Mouse (Mus musculus) olfactory bulb, adult 2 months (tissue): ENCODE data around the gene 1110017D15Rik. TPM values are rescaled to one million over a fixed set of nuclear protein-coding genes. Genes with fewer than 3 reads are reported as not detected.

ENCODE experiments used
- H3K27ac ChIP-seq: fragments of 200-500 bp; 2 replicates; pipeline ENCODE4 v1.5.1; 2012; ENCODE audit warnings: low read depth, low read length; ENCODE audit not compliant: insufficient read depth
- H3K4me1 ChIP-seq: fragments of 200-500 bp; 2 replicates; pipeline ENCODE4 v1.6.1; 2012; ENCODE audit warnings: low read length; ENCODE audit not compliant: control insufficient read depth, insufficient read depth
- H3K4me3 ChIP-seq: fragments of 200-500 bp; 2 replicates; pipeline ENCODE4 v1.5.1; 2012; ENCODE audit warnings: mild to moderate bottlenecking, low read depth, low read length, moderate library complexity; ENCODE audit not compliant: insufficient read depth
- CTCF ChIP-seq: fragments of 200-500 bp; IDR thresholded peaks from 2 replicates; pipeline ENCODE4 v1.5.1; 2012; ENCODE audit warnings: low read depth, mild to moderate bottlenecking, low read length, moderate library complexity; ENCODE audit not compliant: insufficient read depth
- POLR2A ChIP-seq: fragments of 200-500 bp; IDR thresholded peaks from 2 replicates; pipeline ENCODE4 v1.6.1; 2012; ENCODE audit warnings: mild to moderate bottlenecking, low read depth, low read length, moderate library complexity; ENCODE audit not compliant: insufficient read depth
- WGBS: fragments of 180-500 bp; shearing (Covaris S2); methylation state at CpG from one replicate; pipeline ENCODE4 v1.1.7; 2018; 5-methylcytosine and 5-hydroxymethylcytosine counted together
- polyA plus RNA-seq: library from polyadenylated mRNA; stranded (reverse); fragments of >200 nt; gene quantifications from 2 replicates; pipeline ENCODE4 v1.2.4, GENCODE M21; 2012; ENCODE audit warnings: low replicate concordance; ENCODE audit not compliant: missing spikeins, insufficient read depth, insufficient read length

Gene 1110017D15Rik
- polyA plus RNA-seq, 1 experiment, result not detected

DNA sequence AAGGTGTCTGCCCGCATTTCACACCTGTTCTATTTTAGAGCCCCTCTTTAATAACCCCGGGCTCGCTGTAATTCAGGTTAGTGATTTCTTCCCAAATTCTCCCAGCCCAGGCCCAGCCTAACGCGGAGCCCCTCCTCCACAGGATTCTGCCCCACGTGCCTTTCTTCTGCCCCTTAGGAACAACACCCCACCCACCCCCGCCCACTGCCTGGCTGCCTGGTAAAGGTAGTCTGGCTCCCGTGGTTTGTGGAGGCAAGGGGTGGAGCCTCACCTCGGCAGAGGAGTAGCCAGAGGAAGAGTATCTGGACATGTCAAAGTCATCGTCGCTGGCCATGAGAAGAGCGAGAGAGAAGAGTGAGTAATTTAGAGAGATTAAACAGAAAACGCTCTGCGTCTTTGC is 3.5 kb upstream of the 1110017D15Rik start:
- 53% methylated on average over 14 of the region's 14 CpGs for WGBS
- Histone ChIP-seq H3K4me3 (no peak overlapping the region), H3K4me1 (peaks cover 17% of the 10 kb centered on the region), H3K27ac (no peak overlapping the region)
- TF ChIP-seq CTCF, result no peak
- TF ChIP-seq POLR2A, result no peak

DNA sequence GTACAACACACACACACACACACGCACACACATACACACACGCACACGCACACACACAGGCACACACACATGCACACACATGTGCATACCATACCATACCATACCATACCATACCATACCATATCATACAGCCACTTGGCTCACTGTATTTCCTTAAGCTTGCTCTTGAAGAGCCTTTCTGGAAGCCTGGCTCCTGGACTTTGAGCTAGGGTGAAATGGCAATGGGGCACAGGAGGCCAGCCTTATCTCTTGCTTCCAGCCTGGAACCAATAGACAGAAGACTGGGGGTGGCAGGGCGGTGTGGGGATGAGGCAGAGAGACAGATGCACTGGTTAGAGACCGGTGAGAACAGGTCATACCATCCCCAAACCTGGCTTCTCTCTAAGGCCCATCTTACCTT is 2.1 kb upstream of the 1110017D15Rik start:
- no peak overlapping the region for H3K27ac ChIP-seq
- WGBS, result 96% methylated on average over 5 of the region's 5 CpGs
- H3K4me1 ChIP-seq, result peaks cover 17% of the 10 kb centered on the region
- no peak for TF ChIP-seq POLR2A
- no peak for TF ChIP-seq CTCF
- no peak overlapping the region for H3K4me3 ChIP-seq

DNA sequence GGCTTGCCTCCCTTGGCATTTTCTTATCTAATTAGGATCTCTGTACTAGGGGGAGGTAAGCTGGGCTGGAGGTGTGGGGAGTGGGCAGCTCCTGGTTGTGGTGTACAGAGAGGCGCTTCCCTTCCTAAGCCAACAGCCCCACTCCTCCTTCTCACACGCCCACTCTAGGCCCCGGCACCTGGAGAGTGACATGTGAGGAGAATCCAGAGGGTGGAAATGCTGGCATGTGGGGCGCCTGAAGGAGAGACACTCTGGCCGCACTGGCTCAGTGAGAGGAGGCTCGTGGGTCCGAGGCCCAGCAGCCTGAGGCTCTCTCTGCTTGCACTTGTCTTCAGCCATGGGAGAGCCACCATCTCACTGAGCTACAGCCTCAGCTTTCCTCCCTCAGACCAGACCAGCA is 1.2 kb upstream of the 1110017D15Rik start:
- Histone ChIP-seq H3K4me3 (no peak overlapping the region), H3K4me1 (peaks cover 17% of the 10 kb centered on the region), H3K27ac (no peak overlapping the region)
- TF ChIP-seq CTCF (no peak), POLR2A (no peak)
- WGBS, result 72% methylated on average over 7 of the region's 7 CpGs

DNA sequence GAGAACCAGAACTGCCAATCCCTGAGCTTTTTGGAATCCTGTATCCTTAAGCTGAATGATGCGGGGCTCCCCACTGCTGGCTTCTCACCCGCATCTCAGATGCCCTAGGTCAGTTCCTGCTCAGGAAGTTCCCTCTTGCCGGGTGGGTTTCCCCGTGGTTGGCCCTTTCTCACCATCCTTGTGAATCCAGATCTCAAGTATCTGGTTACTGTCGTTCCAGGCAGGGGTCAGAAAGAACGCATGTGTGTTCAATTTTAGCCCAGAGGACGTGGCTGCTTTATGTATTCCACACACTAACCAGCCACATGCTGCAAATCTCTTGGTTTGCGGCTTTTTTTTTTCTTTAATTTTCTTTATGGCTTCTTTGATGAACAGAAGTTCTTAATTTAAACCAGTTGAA is 3.4 kb downstream of the 1110017D15Rik start:
- 39% methylated on average over 8 of the region's 8 CpGs for WGBS
- no peak for TF ChIP-seq CTCF
- TF ChIP-seq POLR2A, result no peak
- no peaks in the 10 kb centered on the region for H3K4me1 ChIP-seq
- H3K27ac ChIP-seq, result no peak overlapping the region
- H3K4me3 ChIP-seq, result no peak overlapping the region

DNA sequence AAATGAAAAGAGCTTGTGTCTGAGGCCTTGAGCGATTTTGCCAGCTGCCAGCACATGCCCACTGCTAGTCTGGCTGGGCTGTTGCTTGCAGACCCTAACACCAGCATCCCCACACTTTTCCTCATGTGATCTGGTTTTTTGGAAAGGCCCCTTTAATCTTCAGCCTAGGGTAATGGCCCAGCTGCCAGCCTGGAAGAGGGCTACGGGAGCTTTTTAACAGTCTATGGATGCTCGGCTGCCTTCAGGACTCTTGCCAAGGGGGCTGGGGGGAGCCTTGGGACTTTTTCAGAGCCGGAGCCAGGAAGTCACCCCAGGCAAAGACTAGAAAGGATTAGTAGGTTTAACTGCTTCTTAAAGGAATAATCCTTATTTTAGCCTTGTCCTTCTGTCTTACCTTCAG is 3.8 kb downstream of the 1110017D15Rik start:
- TF ChIP-seq CTCF (no peak), POLR2A (no peak)
- Histone ChIP-seq H3K27ac (no peak overlapping the region), H3K4me1 (no peaks in the 10 kb centered on the region), H3K4me3 (no peak overlapping the region)
- 47% methylated on average over 4 of the region's 4 CpGs for WGBS

DNA sequence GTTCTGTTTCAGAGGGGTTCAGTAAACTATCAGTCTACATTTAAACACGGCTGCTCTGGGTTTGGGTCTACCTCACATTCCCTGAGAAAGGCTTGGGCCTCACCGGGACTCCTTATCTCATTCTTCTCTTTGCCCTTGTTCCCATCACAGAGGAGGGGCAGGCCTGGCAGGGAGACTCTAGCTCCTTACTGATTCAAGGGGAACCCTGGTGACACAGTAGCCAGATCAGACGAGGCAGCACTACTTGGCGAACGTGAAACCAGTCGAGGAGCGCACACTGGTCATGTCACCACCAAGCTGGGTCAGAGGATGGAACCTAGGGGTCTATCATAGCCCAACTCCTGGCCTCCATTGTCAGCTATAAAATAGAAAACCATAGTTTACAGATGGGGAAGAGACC is 9.1 kb downstream of the 1110017D15Rik start:
- no peak overlapping the region for H3K27ac ChIP-seq
- TF ChIP-seq POLR2A, result no peak
- TF ChIP-seq CTCF, result no peak
- H3K4me1 ChIP-seq, result peaks cover 17% of the 10 kb centered on the region
- 75% methylated on average over 7 of the region's 7 CpGs for WGBS
- H3K4me3 ChIP-seq, result no peak overlapping the region

DNA sequence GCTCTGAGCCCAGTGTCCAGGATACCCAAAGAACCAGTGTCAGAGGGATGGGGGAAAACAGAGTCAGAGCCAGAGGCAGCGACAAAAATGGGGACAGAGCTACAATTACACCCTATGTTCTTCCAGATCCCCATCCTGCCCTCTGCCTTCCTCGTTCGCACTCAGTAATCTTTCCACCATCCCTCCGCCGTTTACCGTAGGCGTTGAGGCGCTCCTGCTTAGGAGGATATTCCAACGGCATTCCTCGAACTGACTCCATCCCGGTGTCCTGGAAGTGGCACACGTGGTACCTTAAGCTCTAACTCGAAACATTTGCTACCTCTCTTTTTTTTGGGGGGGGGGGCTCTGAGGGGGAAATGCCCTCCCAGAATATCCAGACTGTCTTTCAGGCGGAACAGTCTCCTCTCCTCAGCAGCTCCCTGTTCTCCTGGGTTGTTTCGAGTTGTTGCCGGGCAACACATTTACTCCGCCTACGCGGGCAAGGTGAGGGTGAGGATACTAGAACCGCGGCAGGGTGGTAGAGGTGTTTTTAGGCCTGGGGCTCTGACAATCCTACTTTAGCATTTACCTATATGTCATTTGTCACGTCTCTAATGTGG is 9.7 kb downstream of the 1110017D15Rik start:
- WGBS, result 14% methylated on average over 22 of the region's 22 CpGs
- H3K27ac ChIP-seq, result 0 out of 2 replicates have a peak overlapping the region, but pooled peaks have one; percentile 21
- peak overlapping the region; percentile 57 for H3K4me3 ChIP-seq
- TF ChIP-seq CTCF, result no peak
- no peak for TF ChIP-seq POLR2A
- peaks cover 20% of the 10 kb centered on the region for H3K4me1 ChIP-seq

DNA sequence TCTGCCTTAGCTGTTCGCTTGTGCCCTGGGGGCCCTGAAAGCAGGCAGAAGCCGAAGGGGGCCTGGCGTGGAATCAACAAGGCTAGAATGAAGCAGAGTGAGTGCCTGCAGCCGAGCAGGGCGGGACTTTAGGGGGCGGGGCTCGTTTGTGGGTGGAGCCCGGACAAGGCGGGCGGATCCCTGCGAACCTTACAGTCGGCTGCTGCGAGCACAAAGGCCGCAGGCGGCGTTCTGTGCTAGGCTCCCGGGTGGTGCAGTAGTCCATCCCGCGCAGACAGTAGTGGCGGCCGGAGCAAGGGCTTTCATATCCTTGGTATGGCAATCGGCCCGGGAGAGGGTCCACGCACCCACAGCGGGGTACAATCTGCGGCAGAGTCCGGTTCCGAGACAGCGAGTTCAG is 10.2 kb downstream of the 1110017D15Rik start:
- peak; percentile 71 for TF ChIP-seq POLR2A
- TF ChIP-seq CTCF, result no peak
- Histone ChIP-seq H3K4me3 (peak overlapping the region; percentile 57), H3K27ac (0 out of 2 replicates have a peak overlapping the region, but pooled peaks have one; percentile 21), H3K4me1 (peaks cover 24% of the 10 kb centered on the region)
- WGBS, result under 1% methylated on average over 29 of the region's 29 CpGs

DNA sequence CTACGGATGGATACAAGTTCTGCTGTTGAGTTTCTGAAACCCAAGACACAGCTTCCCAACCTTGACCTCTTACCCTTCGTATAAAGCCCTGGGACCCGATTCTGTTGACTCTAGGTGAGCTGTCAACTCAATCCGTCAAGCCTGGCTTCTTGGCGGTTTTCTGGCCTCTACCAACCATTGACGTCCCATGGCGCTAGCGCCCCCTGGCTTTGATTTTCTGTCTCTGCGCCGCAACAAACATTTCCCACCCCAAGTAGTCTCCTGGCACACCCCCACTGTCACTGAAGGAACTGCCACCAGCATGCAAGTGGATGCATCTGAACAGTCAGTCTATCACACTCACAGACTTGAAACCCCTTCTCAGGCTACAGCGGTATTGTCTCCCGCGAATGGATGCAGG is 11.0 kb downstream of the 1110017D15Rik start:
- Histone ChIP-seq H3K4me3 (no peak overlapping the region), H3K27ac (no peak overlapping the region), H3K4me1 (peaks cover 24% of the 10 kb centered on the region)
- TF ChIP-seq POLR2A, result no peak
- TF ChIP-seq CTCF, result peak; percentile 60; the same call in 1 of the 2 replicates
- WGBS, result 21% methylated on average over 13 of the region's 13 CpGs

DNA sequence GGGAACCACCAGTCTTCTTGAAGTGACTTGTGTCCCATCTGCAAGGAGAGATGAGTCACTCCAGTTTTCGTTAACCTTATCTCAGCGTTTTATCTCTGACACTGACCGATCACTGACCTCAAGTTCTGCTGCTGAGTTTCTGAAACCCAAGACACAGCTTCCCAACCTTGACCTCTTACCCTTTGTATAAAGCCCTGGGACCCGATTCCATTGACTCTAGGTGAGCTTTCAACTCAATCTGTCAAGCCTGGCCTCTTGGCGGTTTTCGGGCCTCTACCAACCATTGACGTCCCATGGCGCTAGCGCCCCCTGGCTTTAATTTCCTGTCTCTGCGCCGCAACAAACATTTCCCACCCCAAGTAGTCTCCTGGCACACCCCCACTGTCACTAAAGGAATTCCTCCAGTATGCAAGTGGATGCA is 12.0 kb downstream of the 1110017D15Rik start:
- 0 out of 2 replicates have a peak, but pooled peaks have one; percentile 9 for TF ChIP-seq CTCF
- no peak for TF ChIP-seq POLR2A
- H3K27ac ChIP-seq, result no peak overlapping the region
- 72% methylated on average over 11 of the region's 11 CpGs for WGBS
- H3K4me3 ChIP-seq, result no peak overlapping the region
- peaks cover 24% of the 10 kb centered on the region for H3K4me1 ChIP-seq

DNA sequence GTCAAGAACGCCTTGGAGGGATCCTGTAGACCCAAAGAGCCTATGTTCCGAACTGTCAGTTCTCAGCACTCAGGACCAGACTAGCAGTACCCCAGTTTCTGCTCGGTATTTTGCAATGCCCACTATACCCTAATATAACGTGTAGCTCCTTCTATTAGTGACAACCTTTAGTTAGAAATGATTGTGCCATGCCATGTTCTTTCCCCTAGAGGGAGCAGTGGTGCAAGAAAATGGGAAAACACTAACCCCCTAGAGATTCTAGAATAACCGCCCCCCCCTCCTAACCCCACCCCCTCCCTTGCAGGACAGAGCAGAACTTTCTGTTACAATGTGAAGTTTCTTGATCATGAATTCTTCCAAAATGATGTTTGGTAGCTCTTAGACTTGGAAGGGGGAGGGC is 12.8 kb downstream of the 1110017D15Rik start:
- H3K4me1 ChIP-seq, result peaks cover 24% of the 10 kb centered on the region
- WGBS, result 77% methylated on average over 5 of the region's 5 CpGs
- TF ChIP-seq POLR2A (no peak), CTCF (no peak)
- H3K4me3 ChIP-seq, result no peak overlapping the region
- H3K27ac ChIP-seq, result no peak overlapping the region
